Mouse (Mus musculus): ENCODE results near the gene Flnb. TPM values are rescaled to one million over a fixed set of nuclear protein-coding genes. Genes with fewer than 3 reads are reported as not detected.

The Flnb gene
- total RNA-seq (2021), result 10 to 100 TPM; 21.8 to 22.6 TPM
- long read RNA-seq, experiment 1, partial matches to known transcripts, result 4 of 4 reads
- long read RNA-seq, experiment 1, other reads (novel, unspliced or antisense), result 0 of 4 reads
- long read RNA-seq, experiment 2, partial matches to known transcripts, result 4 of 5 reads
- long read RNA-seq, experiment 2, other reads (novel, unspliced or antisense), result 1 of 5 reads

DNA sequence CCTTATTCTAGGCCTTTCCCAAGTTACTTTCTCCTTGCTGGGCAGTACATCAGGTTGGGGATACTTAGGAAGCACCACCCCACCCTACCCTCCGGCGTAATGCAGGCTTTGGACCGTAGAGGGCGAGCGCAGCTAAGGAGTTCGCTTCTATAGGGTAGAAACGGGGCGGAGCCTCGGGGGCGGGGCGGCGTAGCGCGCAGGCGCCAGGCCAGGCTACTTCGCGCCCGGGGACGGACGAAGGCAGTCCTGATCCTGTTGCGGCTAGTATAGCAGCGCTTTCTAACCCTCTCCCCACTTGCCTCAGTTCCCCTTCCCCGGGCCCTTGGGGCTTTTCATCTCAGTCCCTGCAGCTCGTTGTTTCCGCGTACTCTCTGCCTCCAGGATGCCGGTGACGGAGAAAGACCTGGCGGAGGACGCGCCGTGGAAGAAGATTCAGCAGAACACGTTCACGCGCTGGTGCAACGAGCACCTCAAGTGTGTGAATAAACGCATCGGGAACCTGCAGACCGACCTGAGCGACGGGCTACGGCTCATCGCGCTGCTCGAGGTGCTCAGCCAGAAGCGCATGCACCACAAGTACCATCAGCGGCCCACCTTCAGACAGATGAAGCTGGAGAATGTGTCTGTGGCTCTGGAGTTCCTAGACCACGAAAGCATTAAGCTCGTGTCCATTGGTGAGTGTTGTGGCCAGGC is at the start of gene Flnb:
TSS of gene Flnb (plus strand) at position 188 of the 693 bp plus-strand sequence.
- DNase-seq, result peak; percentile 96 to 99

DNA sequence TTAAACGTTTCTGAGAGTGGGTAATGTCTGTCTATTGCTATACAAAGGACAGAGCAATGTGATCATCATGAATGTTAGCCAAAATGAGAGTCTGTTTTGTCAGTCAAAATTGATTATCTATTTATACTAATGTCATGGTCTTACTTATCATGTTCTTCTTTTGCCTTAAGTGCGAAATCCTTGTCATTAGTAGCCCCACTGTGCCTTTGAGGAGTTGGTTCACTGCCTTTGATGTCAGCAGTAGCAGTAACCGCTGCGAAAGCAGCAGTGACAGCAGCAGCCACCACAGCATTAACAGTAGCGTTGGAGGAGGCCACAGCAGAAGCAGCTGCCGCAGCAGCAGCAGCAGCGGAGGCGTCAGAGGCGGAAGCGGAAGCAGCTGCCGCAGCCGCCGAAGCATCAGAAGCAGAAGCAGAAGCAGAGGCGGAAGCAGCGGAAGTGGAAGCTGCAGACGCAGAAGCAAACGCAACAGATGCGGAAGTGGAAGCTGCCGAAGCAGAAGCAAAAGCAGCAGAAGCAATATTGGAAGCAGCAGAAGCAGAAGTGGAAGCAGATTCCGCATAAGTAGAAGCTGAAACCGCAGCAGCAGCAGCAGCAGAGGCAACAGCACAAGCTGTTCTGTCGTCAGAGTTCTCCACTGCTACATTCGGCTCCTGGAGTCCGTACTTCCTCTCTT is 43.9 kb upstream of the Flnb start:
- peak; percentile 54 to 79 for DNase-seq

DNA sequence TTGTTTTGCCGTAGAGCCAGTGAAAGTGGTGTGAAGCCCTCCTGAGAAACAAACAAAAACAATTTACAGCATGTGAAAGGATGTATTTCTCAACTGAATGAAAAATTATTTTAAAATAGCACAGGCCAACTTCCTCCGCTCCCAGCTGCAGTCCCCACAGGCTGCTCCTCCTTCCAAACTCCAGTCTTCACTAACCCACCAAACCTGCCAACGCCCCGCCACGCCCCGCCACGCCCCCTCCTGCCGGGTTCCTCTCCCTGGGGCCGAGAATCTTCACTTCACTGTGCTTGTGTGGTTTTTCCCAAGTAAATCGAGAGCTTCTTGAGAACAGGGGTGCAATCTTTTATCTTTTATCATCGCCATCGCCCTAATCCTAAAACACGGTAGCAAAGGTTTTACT is 31.7 kb upstream of the Flnb start:
- no peak for DNase-seq

DNA sequence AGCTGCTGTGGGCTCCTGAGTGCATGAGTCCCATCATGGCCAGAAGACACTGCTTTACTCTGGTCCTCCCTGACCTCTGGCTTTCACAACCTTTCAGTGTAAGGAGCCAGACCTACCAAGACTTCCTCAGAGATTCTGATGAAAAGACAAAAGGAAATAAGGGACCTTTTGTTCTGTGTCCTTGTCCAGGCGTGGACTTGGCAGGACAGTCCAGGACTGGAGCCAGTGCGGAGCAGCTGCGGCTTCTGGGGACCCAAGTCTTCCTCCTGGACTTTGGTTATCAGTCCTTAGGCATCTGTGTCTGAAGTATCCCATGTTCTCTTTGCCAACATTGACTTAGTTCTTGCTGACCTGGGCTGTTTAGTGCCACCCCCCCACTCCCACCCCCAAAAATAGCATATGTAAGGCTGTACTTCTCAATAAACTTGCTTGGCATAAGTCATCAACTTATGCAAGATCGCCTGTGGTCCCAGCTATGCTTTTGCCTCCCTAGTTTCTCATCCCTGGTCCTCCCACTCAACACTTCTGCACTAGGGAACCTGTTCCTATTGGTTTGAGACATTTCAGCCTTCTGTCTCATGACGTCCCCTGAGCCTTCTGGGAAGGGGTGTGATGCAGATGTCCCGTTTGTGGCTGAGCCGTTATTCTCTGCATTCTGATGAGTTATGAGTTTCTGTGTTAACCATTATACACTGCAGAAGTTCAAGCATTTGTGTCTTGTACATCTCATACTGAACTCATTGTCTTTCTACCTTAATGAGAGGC is 28.3 kb upstream of the Flnb start:
- DNase-seq, result peak; percentile 25 to 28

DNA sequence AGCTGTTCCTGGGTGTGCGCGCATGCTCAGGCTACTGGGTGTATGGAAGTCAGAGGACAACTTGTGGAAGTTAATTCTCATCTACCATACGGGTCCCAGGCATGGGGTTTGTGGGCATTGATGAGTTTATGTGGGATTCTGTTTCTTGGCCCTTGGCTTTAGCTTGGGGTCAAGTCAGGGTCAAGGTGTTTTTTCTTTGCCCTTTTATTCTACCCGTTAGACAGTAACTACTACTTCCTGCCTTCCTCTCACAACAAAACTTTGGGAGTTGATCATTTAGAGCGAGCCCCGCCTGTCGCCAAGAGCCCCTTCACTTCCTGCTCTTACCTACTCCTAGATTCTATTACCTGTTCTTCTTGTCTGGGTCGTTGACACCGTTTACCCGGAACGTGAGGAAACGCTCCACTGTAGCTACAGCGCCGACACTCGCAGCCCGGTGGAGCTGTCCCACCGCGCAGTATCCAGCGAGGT is 26.7 kb upstream of the Flnb start:
- no peak for DNase-seq

DNA sequence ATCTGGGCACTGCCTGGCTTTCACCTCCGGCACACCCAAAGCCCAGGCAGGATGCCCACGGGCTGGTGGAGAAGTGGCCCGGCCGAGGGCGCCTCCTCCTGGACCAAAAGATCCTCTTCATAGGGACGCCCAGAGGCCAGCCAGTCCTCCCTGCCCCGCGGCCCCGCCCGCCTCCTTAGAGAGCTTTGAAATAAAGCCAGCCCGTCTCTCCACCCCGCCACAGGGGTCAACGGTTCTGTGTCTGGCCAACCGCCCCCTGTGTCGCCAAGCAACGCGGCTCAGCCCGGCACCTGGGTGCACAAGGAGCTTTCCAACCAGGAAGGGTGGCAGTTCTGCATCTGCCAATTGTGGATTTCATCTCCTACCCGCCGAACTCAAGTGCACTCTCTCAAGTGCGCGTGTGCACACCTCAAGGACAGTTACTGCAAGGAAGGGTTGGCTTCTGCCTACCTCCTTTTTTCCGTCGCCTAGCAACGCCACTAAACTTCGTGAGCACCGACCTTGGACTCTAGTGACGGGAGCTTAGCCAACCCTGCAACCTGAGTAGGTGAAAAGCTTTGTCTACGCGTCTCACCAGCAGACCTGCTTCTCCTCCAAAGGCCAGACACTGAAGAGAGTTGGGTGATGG is 26.1 kb upstream of the Flnb start, which contains the start of gene Gm26661:
TSS of gene Gm26661 (plus strand) at position 56 of the 628 bp plus-strand sequence.
- DNase-seq, result peak; percentile 42 to 44

DNA sequence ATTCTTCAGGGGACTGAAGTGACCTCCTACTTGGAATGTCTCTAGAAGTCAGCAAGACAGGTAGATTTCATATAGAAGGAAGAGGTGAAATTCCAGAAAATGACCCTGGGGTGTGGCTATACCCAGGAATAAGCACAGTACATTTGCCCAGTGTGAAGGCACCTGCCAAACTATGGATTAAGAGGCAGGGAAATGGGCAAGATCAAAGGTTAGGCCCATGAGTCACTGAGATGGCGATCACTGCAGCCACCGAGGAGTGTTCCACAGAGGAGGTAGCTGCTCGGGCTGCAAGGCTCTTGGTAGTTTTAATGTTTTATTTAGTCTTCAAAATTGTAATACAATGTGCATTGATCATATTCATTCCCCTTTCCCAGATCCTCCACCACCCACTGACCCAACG is 21.8 kb upstream of the Flnb start:
- no peak for DNase-seq

DNA sequence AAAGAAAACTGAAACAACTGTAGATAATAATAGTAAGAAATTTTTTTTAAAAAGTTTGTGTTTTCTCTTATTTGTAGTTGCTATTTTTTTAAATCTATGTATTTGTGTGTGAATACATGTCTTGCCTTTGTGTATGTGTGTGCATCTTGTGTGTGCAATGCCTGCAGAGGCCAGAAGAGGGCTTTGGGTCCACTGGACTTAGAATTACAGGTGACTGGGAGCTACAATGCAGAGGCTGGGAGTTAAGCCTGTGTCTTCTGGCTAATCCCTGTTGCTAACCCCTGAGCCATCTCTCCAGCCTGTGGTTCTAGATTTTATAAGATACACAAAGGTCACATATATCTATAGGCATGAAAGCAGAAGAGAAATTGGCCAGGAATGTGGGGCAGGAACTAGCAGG is 17.1 kb upstream of the Flnb start:
- no peak for DNase-seq

DNA sequence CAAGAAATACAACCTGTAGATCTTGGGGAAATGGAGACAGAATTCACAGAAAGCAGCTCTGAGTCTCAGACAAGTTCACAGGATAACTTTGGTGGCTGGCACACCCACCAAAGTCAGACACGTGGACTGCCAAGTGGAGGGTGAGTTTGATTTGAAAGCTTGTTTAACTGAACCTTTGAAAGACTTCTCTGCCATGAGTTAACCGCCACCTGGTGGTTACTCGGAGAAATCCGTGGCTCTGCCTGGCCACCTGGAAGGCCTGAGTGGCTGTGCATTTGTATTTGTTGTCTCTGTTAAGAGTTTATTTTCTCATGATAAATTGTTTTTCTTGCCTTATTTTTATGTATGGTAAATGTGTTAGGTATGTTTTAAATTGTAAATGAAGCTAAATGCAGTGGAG is 15.9 kb upstream of the Flnb start:
- DNase-seq, result peak; percentile 32 to 53

DNA sequence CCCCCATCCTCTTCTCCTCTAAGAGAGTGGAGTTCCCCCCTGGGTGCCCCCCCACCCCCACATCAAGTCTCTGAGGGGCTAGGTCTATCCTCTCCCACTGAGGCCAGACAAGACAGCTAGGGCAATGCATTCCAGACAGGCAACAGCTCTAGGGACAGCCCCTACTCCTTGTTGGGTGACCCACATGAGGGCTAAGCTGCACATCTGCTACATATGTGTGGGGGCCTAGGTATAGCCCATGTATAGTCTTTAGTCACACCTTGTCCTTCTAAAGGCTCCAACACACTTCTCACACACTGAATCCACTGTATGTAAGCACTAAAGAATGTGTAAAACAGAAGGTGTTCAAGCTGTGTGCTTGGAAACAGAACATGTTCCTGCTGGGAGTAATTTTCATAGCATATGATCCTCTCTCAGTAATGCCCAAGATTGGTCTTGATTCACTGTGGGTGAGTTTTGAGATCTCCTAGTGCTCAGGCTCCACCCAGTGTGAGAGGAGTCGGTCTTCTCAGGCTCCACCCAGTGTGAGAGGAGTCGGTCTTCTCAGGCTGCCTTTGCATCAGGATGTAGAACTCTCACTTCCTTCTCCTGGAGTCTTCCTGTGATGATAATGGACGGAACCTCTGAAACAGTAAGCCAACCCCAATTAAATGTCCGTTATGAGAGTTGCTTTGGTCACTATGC is 13.7 kb upstream of the Flnb start:
- no peak for DNase-seq

DNA sequence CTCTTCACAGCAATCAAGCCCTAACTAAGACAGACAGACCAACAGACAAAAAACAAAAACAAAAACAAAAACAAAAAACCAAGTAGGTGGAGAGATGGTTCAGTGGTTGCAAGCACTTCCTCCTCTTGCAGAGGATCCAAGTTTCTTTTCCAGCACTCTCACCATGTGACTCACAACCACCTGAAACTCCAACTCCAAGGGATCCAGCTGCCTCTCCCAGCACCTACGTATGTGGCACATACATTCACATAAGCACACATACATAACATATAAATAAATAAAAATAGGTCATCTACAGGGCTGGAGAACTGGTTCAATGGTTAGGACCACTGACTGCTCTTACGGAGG is 13.2 kb upstream of the Flnb start:
- no peak for DNase-seq

DNA sequence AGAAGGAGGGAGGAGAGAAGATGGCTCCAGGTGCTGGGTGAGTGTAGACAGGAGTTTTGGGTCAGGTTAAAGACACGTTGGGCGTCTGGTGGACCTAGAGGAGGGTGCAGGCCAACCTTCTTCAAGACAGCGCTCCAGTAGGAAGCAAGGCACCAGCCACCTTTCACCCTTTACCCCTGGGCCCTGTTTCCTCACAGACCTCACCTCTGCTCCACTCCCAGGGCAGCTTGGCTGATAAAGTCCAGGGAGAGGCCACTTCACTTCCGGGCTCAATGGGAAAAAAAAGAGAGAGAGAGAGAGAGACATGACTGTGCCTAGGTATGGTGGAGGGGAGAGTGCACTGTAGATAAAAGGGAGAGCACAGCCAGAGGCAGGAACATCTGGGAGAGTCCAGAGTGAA is 10.0 kb upstream of the Flnb start:
- no peak for DNase-seq

DNA sequence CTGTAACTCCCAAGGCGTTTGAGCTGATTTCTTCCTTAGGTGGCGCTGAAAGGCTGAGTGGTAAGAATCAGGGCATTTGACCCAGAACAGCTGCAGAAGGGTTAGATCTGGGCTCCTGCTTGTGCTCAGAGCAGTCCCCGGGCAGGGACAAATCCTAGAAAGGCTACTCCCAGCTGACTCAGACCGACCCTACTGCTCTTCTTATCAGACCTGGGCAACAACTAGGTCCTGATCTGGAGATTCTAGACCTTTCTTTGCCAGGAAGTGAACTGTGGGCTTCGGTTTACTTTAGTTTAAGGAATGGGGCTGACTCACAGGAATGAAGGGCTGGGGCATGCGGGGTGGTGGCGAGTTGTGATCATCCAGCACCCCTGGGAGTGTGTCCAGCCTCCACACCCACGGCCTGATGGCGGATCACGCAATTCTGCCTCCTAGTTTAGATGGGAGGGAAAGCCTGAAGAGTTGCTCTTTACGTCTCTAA is 9.2 kb upstream of the Flnb start:
- DNase-seq, result peak in 1 of 2 experiments; percentile 42

DNA sequence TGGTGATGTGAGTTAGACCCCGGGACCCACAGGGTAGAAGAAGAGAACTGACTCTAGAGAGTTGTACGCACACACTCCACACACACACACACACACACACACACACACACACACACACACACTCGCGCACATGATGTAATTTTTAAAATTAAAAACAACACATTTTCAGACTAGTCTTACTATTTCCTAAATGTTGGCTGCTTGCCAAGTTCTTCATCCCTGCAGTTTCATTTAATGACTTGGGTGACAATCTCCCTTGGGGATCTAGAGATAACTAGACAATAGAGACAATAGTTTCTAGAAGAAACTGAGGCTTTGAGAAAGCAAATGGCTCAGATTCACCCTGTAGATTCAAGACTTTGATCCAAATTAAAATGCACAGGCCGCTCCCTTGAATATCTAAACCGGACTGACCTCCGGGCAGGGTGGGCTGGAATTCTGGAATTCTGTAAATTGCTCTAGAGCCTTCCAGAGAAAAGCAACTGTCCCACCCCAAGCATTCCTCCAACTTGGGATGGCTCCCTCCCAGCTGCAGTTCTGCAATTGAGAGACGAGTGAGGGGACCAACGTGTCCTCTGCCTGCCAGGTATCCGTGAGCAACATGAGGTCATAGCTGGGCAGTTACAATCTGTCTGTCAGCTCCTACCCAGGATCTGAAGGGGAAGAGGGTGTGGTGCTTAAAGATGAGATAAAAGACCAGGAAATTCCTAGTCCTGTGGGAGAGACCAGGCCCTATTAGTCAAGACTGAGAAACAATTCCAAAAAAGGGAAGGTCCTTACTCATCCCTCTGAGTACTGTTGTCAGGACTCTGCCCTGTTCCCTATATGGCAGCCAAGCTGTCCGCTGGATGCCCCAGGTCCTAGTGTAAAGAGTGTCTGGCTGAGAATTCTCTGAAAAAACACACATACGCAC is 8.5 kb upstream of the Flnb start:
- peak; percentile 41 to 62 for DNase-seq

DNA sequence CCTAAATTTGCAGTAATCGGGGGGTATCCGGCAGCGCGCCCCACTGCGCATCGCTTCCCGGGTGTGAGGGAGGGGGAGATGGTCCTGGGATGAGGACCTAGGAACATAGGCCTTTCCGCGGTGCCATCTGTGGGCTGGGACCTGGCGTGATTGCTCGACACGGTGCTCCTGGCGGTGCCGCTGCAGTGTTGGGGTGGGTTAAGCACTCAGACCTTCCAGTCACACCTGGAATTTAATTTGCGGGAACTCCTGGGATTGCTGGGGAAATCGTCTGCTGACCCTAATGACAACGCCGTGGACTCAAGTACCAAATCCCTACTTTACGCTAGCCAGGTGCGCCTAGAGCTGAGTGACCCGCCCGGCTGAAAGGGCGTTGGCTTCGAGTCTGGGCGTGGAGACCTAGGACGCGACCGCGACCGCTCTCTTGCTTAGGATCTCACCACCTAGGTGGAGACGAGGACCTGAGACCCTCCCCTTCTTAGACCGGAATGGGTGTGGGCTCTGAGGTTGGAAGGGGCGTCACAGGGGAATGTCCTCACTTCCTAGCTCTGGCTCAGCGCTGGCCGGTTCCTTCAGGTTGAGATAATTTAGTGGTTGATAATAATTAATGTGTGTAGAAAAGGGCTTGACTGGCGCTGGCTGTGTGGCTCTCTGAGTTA is 835 bp downstream of the Flnb start:
- peak; percentile 37 to 46 for DNase-seq

DNA sequence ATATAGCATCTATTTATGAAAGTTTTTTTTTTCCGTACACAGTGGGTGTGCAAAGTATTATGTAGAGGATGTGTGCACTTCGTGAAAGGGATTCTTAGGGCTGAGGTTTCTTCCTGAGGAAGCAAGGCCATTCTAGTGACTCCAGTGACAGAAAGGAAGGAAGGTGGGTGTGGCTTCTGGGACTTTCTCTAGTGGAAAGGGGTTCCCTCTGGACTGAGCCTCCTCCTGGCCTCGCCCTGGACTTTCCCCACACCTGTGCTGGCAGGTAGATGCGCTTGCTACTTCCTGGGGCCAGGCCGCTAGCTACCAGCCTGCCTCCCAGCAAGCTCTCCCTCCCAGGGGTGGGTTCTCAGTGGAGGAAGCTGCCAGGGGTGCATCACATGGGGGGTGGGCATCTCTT is 1.7 kb downstream of the Flnb start:
- DNase-seq, result peak; percentile 39 to 67

DNA sequence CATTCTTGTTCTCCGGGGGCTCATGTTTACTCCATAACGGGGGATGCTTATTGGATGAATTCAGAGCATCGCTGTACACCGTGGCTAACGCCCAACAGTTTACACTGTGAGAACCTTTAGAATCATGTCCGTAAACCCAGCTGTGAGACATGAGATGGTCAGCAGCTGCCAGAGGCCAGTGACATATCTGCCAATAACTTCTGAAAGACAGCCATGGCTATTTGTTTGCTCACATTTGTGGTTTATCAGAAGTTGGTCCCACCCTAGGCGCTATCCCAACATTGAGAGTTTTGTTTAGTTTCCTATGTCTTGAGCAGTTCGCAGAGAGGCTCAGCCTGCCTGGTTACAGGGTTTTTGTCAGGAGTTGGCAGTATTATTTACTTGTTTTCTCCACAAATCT is 3.6 kb downstream of the Flnb start:
- peak; percentile 29 to 33 for DNase-seq

DNA sequence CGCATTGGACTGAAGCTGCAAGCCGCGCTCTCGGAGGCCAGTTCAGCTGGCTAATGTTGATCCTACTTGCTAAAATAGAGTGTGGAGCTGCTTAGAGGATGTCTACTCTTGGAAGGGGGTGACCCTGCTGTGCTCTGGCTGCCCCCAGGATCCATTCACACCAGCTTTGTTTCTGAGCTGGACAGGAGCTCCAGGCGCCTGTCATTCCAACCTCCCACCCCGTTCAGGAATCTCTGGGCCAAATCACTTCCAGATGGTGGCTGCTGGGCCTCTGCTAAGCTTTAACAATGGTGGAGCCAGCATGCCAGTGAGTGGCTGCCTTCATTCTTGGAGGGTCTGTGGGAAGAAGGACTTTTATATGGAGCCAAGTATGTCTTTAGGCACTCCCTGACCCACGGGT is 4.9 kb downstream of the Flnb start:
- DNase-seq, result peak in 1 of 2 experiments; percentile 33

DNA sequence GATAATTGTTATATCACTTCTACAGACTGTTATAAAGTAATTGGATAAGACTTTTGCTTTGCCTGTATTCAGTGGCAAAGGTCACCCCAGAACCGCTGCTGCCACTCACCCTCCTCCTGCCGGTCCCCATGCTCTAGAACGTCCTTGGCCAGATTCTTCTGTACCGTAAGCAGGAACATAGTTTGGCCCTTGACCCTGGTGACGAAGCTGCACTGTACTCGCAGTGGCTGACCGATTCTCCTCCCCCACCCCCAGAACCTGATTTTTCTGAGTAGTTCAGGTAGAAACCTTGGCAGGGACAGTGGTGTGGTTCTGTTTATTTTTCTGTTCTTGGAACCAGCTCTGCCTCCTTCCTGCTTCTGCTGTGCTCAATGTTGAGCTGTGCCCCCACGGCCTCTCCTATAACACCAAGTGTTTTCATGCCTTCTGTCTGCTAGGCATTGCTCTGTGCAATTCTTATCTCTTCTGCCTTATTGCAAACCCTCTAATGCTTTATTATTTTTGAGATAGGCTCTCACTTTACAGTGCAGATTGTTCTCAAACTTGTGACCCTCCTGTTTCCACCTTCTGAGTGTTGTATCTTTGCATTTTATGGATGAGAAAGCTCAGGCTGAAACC is 7.0 kb downstream of the Flnb start:
- DNase-seq, result peak in 1 of 2 experiments; percentile 15
